In the genomic region with DNA sequence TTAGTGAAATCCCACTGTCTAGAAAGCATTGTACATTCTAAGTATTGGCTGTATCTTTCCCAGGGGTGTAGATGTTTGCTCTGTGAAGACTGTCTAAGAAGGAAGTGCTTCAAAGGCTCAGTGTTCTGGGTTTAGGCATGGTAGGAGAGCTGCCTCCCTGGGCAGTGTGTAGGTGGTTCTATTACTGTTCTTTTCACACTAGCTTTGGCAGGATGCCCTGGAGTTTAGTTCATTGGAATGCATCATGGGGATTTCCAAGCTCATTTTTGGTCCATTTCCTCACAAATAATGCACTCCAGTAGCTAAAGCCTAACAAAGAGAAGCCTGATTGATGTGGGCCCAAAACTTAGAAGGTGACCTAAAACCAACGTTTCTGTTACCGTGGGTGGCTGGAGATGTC, we compare ENCODE assay signal across 9 mouse cellular contexts.
A peak's percentile ranks its signal among the peaks of the same experiment; 100 is the strongest.
DNase-seq lines count a peak whose midpoint lies in the region; ATAC-seq lines count a peak whose summit lies in the region.
"Had no signal": no experiment of that assay in that cellular context is flagged by ENCODE, and none has a peak within 500 bp of the region (broad histone marks: within the 10 kb centered on the region; RNA-seq: fewer than 3 reads in every experiment).

No protein-coding gene starts in this region.

- H3K9me3 ChIP-seq in liver, embryonic 11.5 days (ENCODE audit: control insufficient read depth, low read length): no peaks in the 10 kb centered on the region
- no peaks in the 10 kb centered on the region for H3K9me3 ChIP-seq in intestine, embryonic 16.5 days (ENCODE audit: control insufficient read depth, low read length)
- H3K9me3 ChIP-seq: embryonic facial prominence, embryonic 15.5 days had no signal

- DNase-seq in kidney, adult 9 months: peak; percentile 31
- DNase-seq in kidney, adult 18-20 months: no peak
- DNase-seq in brain, adult 2 months (ENCODE audit: low read depth, low spot score): peak; percentile 95
- DNase-seq in frontal cortex, postnatal 10 days (ENCODE audit: low spot score in 2 of 2): peak; percentile 54 to 63
- peak; percentile 81 to 97 for DNase-seq in left cerebral cortex, postnatal 25 days (ENCODE audit: low spot score in 2 of 2)
- no peak for DNase-seq in liver, embryonic 11.5 days (ENCODE audit: low spot score)
- DNase-seq in liver: no peak

- no peak overlapping the region for H3K9ac ChIP-seq in liver, embryonic 11.5 days (ENCODE audit: low read depth, low read length)
- no peak overlapping the region for H3K9ac ChIP-seq in intestine, embryonic 16.5 days (ENCODE audit: low read depth, low read length)
- H3K9ac ChIP-seq: embryonic facial prominence, embryonic 15.5 days had no signal

- intact Hi-C loops in left cerebral cortex, postnatal 25 days (cut with DNase I): loop anchor here (5.0 kb wide), 1 partner anchor 83 kb away; no protein-coding TSS in a partner anchor

- H3K4me3 ChIP-seq in liver, embryonic 11.5 days (ENCODE audit: low read depth, low read length): no peak overlapping the region
- no peak overlapping the region for H3K4me3 ChIP-seq in intestine, embryonic 16.5 days (ENCODE audit: low read length)
- H3K4me3 ChIP-seq: embryonic facial prominence, embryonic 15.5 days had no signal

- no peaks in the 10 kb centered on the region for H3K4me1 ChIP-seq in liver, embryonic 11.5 days (replicated peaks; ENCODE audit: control insufficient read depth, insufficient read depth, low read length)
- H3K4me1 ChIP-seq in intestine, embryonic 16.5 days (ENCODE audit: control insufficient read depth, insufficient read depth, low read length): no peaks in the 10 kb centered on the region
- H3K4me1 ChIP-seq: embryonic facial prominence, embryonic 15.5 days had no signal

- ATAC-seq in liver, embryonic 11.5 days (replicated peaks; ENCODE audit: low FRiP score): no peak
- ATAC-seq in intestine, embryonic 16.5 days: no peak

- no peaks in the 10 kb centered on the region for H3K36me3 ChIP-seq in liver, embryonic 11.5 days (ENCODE audit: control insufficient read depth, insufficient read depth, low read length)
- no peaks in the 10 kb centered on the region for H3K36me3 ChIP-seq in intestine, embryonic 16.5 days (ENCODE audit: control insufficient read depth, insufficient read depth, low read length)
- H3K36me3 ChIP-seq: embryonic facial prominence, embryonic 15.5 days had no signal

- no peak overlapping the region for H3K27ac ChIP-seq in liver, embryonic 11.5 days (ENCODE audit: low read depth, low read length)
- H3K27ac ChIP-seq in intestine, embryonic 16.5 days (ENCODE audit: low read length): no peak overlapping the region
- H3K27ac ChIP-seq: embryonic facial prominence, embryonic 15.5 days had no signal

- WGBS in liver, embryonic 11.5 days: 81% methylated on average over 2 of the region's 2 CpGs
- WGBS in intestine, embryonic 16.5 days: 80% methylated on average over 2 of the region's 2 CpGs

- H3K27me3 ChIP-seq in liver, embryonic 11.5 days (replicated peaks; ENCODE audit: control insufficient read depth, insufficient read depth, low read length): no peaks in the 10 kb centered on the region
- no peaks in the 10 kb centered on the region for H3K27me3 ChIP-seq in intestine, embryonic 16.5 days (replicated peaks; ENCODE audit: control insufficient read depth, insufficient read depth, low read length)
- H3K27me3 ChIP-seq: embryonic facial prominence, embryonic 15.5 days had no signal

- no peak overlapping the region for H3K4me2 ChIP-seq in liver, embryonic 11.5 days
- H3K4me2 ChIP-seq in intestine, embryonic 16.5 days (ENCODE audit: low read depth, low read length): no peak overlapping the region
- H3K4me2 ChIP-seq: embryonic facial prominence, embryonic 15.5 days had no signal

Comparison
In these comparisons a context has a peak if more than half of its experiments do, and no peak if none do; other contexts are left out.
1. DNase-seq: peak in kidney, adult 9 months (single experiment), brain, adult 2 months (single experiment), frontal cortex, postnatal 10 days (2 of 2) and left cerebral cortex, postnatal 25 days (2 of 2); none in kidney, adult 18-20 months (single experiment), liver, embryonic 11.5 days (single experiment) and liver (single experiment).